Mouse (Mus musculus): ENCODE results near the gene Slc39a11. TPM values are rescaled to one million over a fixed set of nuclear protein-coding genes. Genes with fewer than 3 reads are reported as not detected.

The Slc39a11 gene
- polyA plus RNA-seq, 1 experiment from 2014 or later, result 26.2 TPM

DNA sequence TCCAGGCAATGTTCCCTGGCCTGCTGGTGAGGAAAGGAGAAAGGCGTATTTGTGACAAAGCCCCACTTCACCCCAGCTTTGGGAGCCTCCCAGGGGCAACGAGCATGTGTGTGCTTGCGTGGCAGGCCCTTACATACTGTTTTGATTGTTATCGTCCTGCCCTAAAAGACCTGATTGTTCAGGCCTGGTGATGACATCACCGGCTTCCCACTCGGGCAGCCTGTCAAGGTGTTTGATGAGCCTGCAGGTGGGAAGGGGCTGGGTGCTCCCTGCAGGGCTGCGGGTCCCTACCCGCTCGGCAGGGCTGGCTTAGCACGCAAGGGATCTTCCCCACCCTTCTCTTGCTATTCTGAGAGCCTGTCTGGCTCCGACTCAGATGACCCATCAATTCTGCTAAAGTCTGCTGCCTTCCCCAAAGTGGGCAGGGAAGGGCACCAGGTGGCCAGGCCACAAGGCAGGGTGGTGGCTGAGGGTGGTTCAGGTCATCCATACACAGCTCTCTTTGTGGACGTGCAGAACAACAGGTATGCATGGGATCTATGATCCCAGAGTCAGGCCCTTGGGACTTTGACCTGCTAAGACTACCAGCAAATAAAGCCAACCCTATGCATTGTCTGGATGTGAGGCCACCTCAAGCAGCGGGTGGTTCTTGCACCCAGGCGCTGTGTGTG is 390.0 kb downstream of the Slc39a11 start:
- Histone ChIP-seq H3K27ac (ENCODE audit: low read length) (no peak overlapping the region), H3K27me3 (ENCODE audit: control insufficient read depth, insufficient read depth, low read depth, low read length) (no peaks in the 10 kb centered on the region), H3K4me3 (ENCODE audit: low read length) (no peak overlapping the region), H3K4me1 (replicated peaks; ENCODE audit: control insufficient read depth, insufficient read depth, low read length) (peaks cover 8% of the 10 kb centered on the region), H3K36me3 (ENCODE audit: control insufficient read depth, insufficient read depth, low read length) (no peaks in the 10 kb centered on the region), H3K9ac (ENCODE audit: low read length) (no peak overlapping the region), H3K9me3 (ENCODE audit: control insufficient read depth, low read length) (no peaks in the 10 kb centered on the region), H3K4me2 (ENCODE audit: low read depth, low read length) (no peak overlapping the region)
- ATAC-seq (ENCODE audit: low read depth), result no peak
- 55% methylated on average over 14 of the region's 14 CpGs for WGBS

- Histone ChIP-seq H3K36me3 (ENCODE audit: control insufficient read depth, insufficient read depth, low read length) (no peaks in the 10 kb centered on the region), H3K4me2 (ENCODE audit: low read depth, low read length) (no peak overlapping the region), H3K4me1 (replicated peaks; ENCODE audit: control insufficient read depth, insufficient read depth, low read length) (peaks cover 11% of the 10 kb centered on the region), H3K9ac (ENCODE audit: low read length) (no peak overlapping the region), H3K27ac (ENCODE audit: low read length) (no peak overlapping the region), H3K9me3 (ENCODE audit: control insufficient read depth, low read length) (no peaks in the 10 kb centered on the region), H3K27me3 (ENCODE audit: control insufficient read depth, insufficient read depth, low read depth, low read length) (no peaks in the 10 kb centered on the region), H3K4me3 (ENCODE audit: low read length) (no peak overlapping the region)
- 69% methylated on average over 6 of the region's 6 CpGs for WGBS
- ATAC-seq (ENCODE audit: low read depth), result no peak
Measured at GRCm38 (mm10) chr11:113258016-113258415, 391.9 kb downstream of the Slc39a11 start.

DNA sequence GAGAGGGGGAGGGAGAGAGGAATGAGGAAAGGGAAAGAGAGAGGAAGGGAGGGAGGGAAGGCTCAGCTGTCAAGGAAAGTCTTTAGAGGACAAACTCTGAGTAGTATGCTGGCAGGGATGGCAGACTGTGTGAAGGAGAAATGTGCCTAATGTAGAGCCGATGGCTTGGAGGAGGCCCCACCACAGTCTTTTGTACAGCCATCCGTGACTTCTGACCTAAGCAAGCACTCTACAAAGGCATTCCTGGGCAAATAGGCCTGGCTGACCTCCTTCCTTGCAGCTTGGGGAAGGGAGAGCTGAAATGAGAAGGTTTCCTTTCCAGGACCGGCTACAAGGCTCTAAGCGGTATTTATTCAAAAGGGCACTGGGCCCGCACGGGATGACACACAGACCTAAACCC is 395.2 kb downstream of the Slc39a11 start:
- Histone ChIP-seq H3K4me1 (replicated peaks; ENCODE audit: control insufficient read depth, insufficient read depth, low read length) (peaks cover 9% of the 10 kb centered on the region), H3K4me3 (ENCODE audit: low read length) (no peak overlapping the region), H3K27me3 (ENCODE audit: control insufficient read depth, insufficient read depth, low read depth, low read length) (no peaks in the 10 kb centered on the region), H3K9ac (ENCODE audit: low read length) (no peak overlapping the region), H3K27ac (ENCODE audit: low read length) (no peak overlapping the region), H3K36me3 (ENCODE audit: control insufficient read depth, insufficient read depth, low read length) (no peaks in the 10 kb centered on the region), H3K4me2 (ENCODE audit: low read depth, low read length) (no peak overlapping the region), H3K9me3 (ENCODE audit: control insufficient read depth, low read length) (no peaks in the 10 kb centered on the region)
- ATAC-seq (ENCODE audit: low read depth), result no peak
- WGBS, result 38% methylated on average over 6 of the region's 6 CpGs

GRCm38 (mm10) chr11:113253169-113253568 is 396.7 kb downstream of the Slc39a11 start:
- H3K9me3 ChIP-seq (ENCODE audit: control insufficient read depth, low read length), result no peaks in the 10 kb centered on the region
- 77% methylated on average over 4 of the region's 4 CpGs for WGBS
- ATAC-seq (ENCODE audit: low read depth), result no peak
- no peaks in the 10 kb centered on the region for H3K36me3 ChIP-seq (ENCODE audit: control insufficient read depth, insufficient read depth, low read length)
- no peak overlapping the region for H3K4me3 ChIP-seq (ENCODE audit: low read length)
- H3K4me2 ChIP-seq (ENCODE audit: low read depth, low read length), result no peak overlapping the region
- no peak overlapping the region for H3K27ac ChIP-seq (ENCODE audit: low read length)
- H3K9ac ChIP-seq (ENCODE audit: low read length), result no peak overlapping the region
- peaks cover 9% of the 10 kb centered on the region for H3K4me1 ChIP-seq (replicated peaks; ENCODE audit: control insufficient read depth, insufficient read depth, low read length)
- H3K27me3 ChIP-seq (ENCODE audit: control insufficient read depth, insufficient read depth, low read depth, low read length), result no peaks in the 10 kb centered on the region

- H3K27me3 ChIP-seq (ENCODE audit: control insufficient read depth, insufficient read depth, low read depth, low read length), result no peaks in the 10 kb centered on the region
- no peak overlapping the region for H3K9ac ChIP-seq (ENCODE audit: low read length)
- no peak overlapping the region for H3K4me3 ChIP-seq (ENCODE audit: low read length)
- H3K36me3 ChIP-seq (ENCODE audit: control insufficient read depth, insufficient read depth, low read length), result no peaks in the 10 kb centered on the region
- H3K9me3 ChIP-seq (ENCODE audit: control insufficient read depth, low read length), result no peaks in the 10 kb centered on the region
- ATAC-seq (ENCODE audit: low read depth), result no peak
- 89% methylated on average over 7 of the region's 7 CpGs for WGBS
- H3K4me2 ChIP-seq (ENCODE audit: low read depth, low read length), result no peak overlapping the region
- H3K27ac ChIP-seq (ENCODE audit: low read length), result no peak overlapping the region
- peaks cover 9% of the 10 kb centered on the region for H3K4me1 ChIP-seq (replicated peaks; ENCODE audit: control insufficient read depth, insufficient read depth, low read length)
Measured at GRCm38 (mm10) chr11:113251172-113251571, 398.7 kb downstream of the Slc39a11 start.

DNA sequence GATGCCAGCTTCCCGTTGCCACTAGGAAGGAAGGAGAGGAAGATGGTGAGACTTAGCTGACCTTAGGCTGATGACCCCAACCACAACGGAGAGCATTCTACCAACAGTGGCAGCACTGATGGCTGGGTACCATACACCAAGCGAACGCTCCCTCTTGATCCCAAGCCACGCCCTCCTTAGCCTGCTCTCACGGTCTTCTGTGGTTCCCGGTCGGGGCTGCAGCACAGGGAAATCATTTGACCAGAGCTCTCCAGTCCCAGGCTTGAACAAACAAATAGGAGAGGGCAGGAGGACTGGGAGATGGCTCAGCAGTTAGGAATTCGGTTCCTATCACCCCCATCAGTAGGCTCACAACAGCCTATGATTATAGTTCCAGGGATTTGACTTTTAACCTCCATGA is 403.4 kb downstream of the Slc39a11 start:
- 29% methylated on average over 9 of the region's 9 CpGs for WGBS

GRCm38 (mm10) chr11:113245666-113246065 is 404.2 kb downstream of the Slc39a11 start:
- Histone ChIP-seq H3K27ac (ENCODE audit: low read length) (no peak overlapping the region), H3K4me3 (ENCODE audit: low read length) (no peak overlapping the region), H3K4me2 (ENCODE audit: low read depth, low read length) (no peak overlapping the region), H3K27me3 (ENCODE audit: control insufficient read depth, insufficient read depth, low read depth, low read length) (no peaks in the 10 kb centered on the region), H3K9me3 (ENCODE audit: control insufficient read depth, low read length) (no peaks in the 10 kb centered on the region), H3K9ac (ENCODE audit: low read length) (no peak overlapping the region), H3K4me1 (replicated peaks; ENCODE audit: control insufficient read depth, insufficient read depth, low read length) (no peaks in the 10 kb centered on the region), H3K36me3 (ENCODE audit: control insufficient read depth, insufficient read depth, low read length) (no peaks in the 10 kb centered on the region)
- WGBS, result 85% methylated on average over 10 of the region's 10 CpGs
- ATAC-seq (ENCODE audit: low read depth), result no peak

More for the DNA sequence above, 403.4 kb downstream of the Slc39a11 start:
- H3K9me3 ChIP-seq (ENCODE audit: control insufficient read depth, low read length), result no peaks in the 10 kb centered on the region
- H3K27ac ChIP-seq (ENCODE audit: low read length), result no peak overlapping the region
- H3K4me2 ChIP-seq (ENCODE audit: low read depth, low read length), result no peak overlapping the region
- H3K9ac ChIP-seq (ENCODE audit: low read length), result no peak overlapping the region
- no peaks in the 10 kb centered on the region for H3K36me3 ChIP-seq (ENCODE audit: control insufficient read depth, insufficient read depth, low read length)
- H3K4me3 ChIP-seq (ENCODE audit: low read length), result no peak overlapping the region
- no peaks in the 10 kb centered on the region for H3K4me1 ChIP-seq (replicated peaks; ENCODE audit: control insufficient read depth, insufficient read depth, low read length)
- peak; percentile 62 for ATAC-seq (ENCODE audit: low read depth)
- no peaks in the 10 kb centered on the region for H3K27me3 ChIP-seq (ENCODE audit: control insufficient read depth, insufficient read depth, low read depth, low read length)

DNA sequence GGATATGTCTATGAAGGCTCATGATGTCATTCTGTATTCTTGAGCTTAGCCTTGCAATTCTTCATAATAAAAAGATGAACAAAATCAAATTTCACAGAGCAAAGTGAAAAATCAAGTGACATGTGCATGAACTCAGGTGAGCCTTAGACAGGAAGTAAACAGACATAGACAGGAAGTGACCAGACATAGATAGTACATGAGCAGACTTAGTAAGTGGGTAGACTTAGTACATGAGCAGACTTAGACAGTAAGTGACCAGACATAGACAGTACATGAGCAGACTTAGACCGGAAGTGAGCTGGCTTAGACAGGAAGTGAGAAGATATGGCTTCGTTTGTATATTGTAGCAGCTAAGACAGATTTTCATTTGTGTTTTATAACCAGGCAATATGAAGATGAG is 415.4 kb downstream of the Slc39a11 start:
- H3K4me2 ChIP-seq (ENCODE audit: low read depth, low read length), result no peak overlapping the region
- 61% methylated on average over 2 of the region's 2 CpGs for WGBS
- no peaks in the 10 kb centered on the region for H3K9me3 ChIP-seq (ENCODE audit: control insufficient read depth, low read length)
- H3K4me1 ChIP-seq (replicated peaks; ENCODE audit: control insufficient read depth, insufficient read depth, low read length), result peaks cover 2% of the 10 kb centered on the region; the same call in 1 of the 2 replicates
- no peaks in the 10 kb centered on the region for H3K27me3 ChIP-seq (ENCODE audit: control insufficient read depth, insufficient read depth, low read depth, low read length)
- no peak for ATAC-seq (ENCODE audit: low read depth)
- H3K4me3 ChIP-seq (ENCODE audit: low read length), result no peak overlapping the region
- H3K9ac ChIP-seq (ENCODE audit: low read length), result no peak overlapping the region
- no peaks in the 10 kb centered on the region for H3K36me3 ChIP-seq (ENCODE audit: control insufficient read depth, insufficient read depth, low read length)
- H3K27ac ChIP-seq (ENCODE audit: low read length), result no peak overlapping the region

- Histone ChIP-seq H3K4me3 (ENCODE audit: low read length) (no peak overlapping the region), H3K27ac (ENCODE audit: low read length) (no peak overlapping the region), H3K9me3 (ENCODE audit: control insufficient read depth, low read length) (no peaks in the 10 kb centered on the region), H3K4me1 (replicated peaks; ENCODE audit: control insufficient read depth, insufficient read depth, low read length) (peaks cover 2% of the 10 kb centered on the region; the same call in 1 of the 2 replicates), H3K36me3 (ENCODE audit: control insufficient read depth, insufficient read depth, low read length) (no peaks in the 10 kb centered on the region), H3K4me2 (ENCODE audit: low read depth, low read length) (no peak overlapping the region), H3K9ac (ENCODE audit: low read length) (no peak overlapping the region), H3K27me3 (ENCODE audit: control insufficient read depth, insufficient read depth, low read depth, low read length) (no peaks in the 10 kb centered on the region)
- ATAC-seq (ENCODE audit: low read depth), result no peak
- 13% methylated on average over 6 of the region's 6 CpGs for WGBS
Measured at GRCm38 (mm10) chr11:113232049-113232448, 417.8 kb downstream of the Slc39a11 start.

All from lung, embryonic 16.5 days (tissue).